Mouse (Mus musculus): ENCODE results near the gene Gimap5.

The Gimap5 gene

DNA sequence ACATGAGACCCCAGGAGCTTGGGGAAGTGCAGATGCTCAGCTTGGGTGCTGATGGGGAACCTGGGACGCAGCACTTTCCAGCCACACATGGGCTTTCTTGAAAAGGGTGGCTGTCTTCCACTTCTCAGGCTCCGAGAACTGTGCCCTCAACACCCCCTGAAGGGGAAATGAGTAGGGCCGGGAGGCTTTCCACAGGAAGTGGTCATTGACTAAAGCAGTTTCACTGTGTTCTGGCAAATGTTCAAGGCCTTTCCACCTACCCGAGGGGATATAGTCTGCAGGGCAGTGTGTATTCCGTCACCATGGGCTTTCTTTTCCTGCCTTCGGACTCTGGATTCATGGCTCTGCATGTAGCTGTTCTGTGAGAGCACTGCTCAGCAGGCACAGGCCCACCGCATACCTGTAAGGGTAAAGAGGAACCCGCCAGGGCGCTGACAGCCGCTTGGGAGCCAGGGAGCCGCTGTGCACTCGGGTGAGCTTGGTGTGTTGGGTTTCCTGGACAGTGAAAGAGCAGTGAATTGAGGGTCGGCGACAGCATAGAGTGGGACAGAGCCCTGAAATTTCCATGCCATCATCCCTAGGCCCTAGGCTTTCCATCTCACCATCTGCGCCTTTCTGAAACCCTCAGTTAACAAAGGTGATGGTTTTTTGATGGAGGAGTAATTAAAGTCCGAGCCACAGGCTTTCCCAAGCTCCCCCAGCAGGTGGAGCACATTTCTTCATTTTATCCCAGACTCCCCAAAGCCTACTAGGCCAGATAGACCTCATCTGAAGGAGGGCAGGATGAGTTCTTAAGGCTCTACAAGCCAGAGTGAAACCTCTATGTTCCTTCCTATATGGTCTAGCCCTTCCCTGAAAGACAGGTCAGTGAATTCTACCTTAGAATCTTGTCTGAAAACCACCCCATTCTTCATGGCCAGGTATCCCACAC lies at the start of gene Gimap5:
Gene Gimap5 (plus strand): TSS at position 239 of the 931 bp plus-strand sequence.
- DNase-seq (ENCODE audit: low read depth, low spot score): peak; percentile 56

DNA sequence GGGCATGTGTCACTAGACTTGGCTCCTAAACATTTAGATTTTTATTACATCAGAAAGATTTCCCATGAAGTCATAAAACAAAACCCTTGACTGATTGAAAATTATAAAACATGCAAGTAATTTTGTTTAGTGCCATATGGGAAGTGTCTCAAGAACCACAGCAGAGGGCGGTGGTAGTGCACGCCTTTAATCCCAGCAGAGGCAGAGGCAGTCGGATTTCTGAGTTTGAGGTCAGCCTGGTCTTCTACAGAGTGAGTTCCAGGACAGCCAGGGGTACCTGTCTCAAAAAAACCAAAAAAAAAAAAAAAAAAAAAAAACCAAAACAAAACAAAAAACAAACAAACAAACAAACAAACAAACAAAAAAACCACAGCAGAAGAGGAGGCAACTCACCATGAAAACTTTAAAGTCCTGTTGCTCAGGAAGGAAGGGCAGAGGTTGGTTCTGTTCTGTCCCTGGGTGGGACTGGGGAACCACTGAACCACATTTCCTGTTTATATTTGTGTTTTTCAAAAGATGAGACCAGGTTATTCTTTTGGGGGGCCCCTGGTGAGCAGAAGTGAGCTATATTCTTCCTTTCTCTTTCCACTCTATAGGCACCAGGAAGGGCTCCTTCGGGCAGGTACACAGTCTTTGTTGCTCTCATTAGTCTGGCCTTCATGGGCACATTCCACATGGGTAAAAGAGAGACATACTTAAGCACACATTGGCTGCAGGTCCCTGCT lies 49.0 kb upstream of the Gimap5 start:
- DNase-seq (ENCODE audit: low read depth, low spot score): no peak

DNA sequence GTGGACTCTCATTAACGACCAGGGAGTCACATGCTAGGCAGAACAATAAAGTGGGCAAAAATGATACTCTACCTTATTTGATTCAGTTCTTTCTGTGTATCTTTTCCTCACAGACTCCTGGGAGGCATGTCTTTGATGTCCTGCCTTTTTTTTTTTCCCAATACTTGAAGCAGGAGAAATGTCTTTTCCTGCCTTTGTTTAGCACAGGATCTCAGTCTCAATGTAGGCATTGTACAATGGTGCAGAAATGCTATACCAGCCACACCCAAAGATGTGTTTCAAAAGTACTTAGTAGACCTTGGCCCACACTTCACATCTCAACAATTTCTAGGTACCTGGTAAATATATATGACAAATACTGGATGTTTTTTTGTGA lies 48.5 kb upstream of the Gimap5 start:
- no peak for DNase-seq (ENCODE audit: low read depth, low spot score)

DNA sequence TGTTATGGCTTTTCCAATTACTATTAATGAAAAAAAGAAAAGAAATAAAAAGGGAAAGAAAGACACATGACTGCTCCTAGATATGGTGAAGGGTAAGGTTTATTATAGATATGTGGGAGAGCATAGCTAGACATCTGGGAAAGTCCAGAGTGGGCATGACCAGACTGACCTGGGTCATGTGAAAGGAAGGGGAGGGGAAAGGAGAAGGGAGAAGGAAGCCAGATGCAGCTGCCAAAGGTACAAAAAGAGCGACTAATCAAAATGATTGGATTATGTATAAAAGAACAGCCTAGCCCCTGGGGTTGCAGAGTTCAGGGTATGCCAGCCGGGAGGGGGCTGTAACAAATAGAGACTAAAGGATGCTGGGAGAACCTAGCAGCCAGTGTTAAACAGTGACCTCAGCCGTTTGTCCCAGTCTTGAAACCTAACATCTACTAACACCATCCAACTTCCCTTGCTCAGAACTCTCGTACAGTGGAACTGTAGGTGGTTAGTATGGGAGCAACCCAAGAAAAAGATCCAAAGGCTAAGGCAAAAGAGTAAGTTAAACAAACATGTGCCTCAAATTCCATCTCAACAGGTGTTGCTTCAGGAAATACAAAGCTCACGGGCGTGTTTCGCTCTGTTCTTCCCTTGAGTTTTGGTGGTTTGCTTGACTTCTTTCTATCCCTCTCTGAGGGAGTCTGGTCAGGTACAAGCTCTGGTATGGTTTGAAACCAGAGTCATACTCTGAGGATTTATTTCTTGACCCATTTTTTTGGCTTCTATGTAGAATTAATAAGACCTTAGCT lies 47.7 kb upstream of the Gimap5 start:
- no peak for DNase-seq (ENCODE audit: low read depth, low spot score)

DNA sequence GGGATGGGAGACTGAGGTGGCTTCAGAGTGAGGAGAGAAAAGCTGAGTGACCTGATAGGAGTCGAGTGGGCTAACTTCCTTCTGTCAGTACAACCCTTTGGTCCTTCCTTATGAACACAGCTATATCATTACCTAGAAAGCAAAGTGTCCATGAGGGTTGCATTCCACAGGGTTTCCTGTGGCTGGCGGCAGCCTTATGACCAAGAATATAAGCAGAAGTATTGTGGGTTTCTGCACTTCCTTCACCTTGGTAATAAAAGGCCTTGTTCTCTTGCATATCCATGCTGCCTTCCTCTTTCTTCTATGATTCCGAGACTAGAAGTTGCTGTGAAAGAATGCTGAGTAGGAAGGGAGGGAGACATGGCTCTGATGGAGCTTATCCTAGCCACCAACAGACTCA lies 47.1 kb upstream of the Gimap5 start:
- DNase-seq (ENCODE audit: low read depth, low spot score): no peak

DNA sequence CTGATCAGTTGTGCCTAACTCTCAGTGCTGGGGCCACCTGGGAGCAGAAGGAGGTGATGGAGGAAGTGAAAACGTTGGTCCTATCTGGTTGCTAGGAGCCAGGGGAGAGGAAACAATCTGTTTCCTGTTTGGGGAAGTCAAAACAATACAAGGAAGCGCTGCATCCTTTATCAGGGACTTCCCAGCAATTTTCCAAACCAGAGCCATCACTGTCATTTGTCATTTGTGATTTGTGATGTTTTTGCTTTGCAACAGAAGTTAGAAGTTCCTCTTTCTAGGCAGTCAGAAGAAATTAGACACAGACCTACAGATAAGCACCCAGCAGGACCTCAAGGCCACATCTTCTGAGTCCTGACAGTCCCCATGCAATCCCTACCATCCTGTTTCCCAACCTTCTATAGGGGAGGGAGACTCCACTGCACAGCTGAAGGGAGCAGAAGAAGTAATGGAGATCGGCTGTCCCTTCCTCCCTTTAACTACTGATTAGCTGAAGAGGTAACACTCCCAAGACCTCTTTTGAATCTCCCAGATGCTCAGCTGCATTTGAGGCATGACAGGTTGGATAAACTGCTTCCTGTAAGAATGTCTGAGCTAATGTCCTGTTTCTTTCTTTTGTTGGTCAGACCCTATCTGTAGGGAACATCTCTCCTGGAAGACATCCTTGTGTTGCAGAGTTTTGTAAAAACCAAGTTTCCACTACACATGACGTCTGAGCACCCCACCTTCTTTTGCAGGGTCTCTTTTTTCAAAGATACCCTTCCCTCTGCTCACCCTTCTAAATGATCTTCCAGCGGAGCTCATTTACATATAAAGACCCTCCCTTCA lies 45.5 kb upstream of the Gimap5 start:
- peak; percentile 58 for DNase-seq (ENCODE audit: low read depth, low spot score)

DNA sequence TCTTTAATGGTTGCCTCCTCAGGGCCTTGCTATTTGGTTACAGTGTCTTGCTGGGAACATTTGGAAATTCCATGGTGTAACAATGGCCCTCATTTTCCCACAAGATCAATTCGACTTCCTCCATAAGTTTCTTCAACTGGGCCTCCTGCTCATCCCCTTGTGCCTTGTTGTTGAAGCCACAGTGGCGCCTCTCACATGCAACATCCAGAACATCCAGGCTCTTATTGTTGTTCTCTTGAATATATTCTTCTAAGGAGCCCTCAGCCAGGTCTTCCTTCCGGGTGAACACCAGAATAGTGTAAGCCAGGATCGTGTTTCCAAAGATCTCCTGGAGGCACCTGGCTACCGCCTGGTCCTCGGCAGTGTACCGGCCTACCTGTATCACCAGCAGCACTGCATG lies 43.9 kb upstream of the Gimap5 start:
- no peak for DNase-seq (ENCODE audit: low read depth, low spot score)

DNA sequence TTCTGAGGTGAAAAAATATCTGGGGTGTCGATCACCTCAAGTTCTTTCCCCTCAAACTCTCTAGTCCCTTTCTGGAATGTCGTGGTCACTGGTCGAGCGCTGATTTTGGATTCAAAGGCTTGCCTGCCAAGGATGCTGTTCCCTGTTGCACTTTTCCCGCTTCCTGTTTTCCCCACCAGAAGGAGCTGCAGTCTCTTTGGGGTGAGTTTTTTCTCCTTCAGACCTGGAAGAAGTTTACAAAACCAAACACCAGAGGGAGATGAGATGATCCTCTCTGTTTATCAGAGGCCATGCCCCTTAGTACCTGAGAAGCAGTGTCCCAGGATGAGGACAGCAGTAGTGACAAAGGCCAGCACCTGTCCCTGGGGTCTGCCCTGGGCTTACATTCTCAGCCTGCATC lies 43.4 kb upstream of the Gimap5 start:
- DNase-seq (ENCODE audit: low read depth, low spot score): no peak

DNA sequence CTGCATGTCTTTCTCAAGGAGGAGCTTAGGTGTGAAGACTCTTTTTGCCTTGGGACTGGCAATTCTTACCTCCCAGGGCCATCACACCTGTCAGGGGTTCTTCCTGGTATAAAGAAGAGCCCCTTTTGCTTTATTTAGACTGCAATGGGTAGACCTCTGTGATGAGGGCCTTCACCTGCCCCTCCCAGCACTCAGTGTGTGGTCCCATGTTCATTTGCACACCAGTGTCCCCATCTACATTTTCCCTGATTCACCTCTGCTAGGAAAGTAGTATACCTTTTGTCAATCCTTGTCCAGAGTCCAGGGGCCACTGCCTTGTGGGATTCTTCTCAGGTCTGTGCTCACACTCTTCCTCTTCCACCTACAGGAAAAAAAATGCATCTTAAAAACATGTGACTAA lies 41.9 kb upstream of the Gimap5 start:
- no peak for DNase-seq (ENCODE audit: low read depth, low spot score)

DNA sequence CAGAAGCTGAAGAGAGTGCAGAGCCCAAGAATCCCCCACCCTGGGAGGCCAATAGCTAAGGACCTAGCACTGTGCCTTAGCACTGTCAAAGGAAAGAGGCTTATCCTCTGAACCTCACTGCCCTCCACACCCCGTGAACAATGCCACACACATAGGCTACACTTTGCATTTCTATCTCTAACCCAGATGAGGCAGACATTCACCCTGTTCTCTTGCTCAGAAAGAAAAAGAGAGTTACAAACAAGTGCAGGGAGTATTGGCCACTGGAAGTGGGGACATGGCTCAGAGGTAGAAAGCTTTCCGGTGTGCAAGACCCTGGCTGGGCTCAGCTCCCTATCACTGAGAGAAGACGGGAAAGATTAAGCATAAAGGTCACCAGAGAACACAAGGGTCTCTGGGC lies 39.9 kb upstream of the Gimap5 start:
- no peak for DNase-seq (ENCODE audit: low read depth, low spot score)

DNA sequence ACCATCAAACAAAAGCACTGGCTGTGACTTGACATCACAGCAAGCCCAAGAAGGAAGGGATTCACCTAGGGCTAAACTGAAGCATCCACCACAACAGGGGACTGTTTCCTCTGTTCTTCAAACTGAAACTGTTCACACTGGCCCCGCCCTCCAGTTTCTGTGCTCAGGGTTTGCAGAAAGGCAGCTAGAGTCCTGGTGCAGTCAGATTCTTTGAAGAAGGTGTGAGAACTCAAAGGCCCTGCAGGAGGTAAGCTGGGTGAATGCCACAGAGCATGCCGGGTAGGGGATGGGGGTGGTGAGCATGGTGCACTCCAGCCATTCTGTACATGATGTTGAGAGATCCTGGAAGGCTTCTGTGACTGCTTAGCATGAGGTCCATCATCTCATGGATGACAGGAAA lies 27.5 kb upstream of the Gimap5 start, which contains the start of the genes Gm28053 and Gimap7:
Gene Gm28053 (plus strand): TSS at position 153 of the 400 bp plus-strand sequence.
Gene Gimap7 (plus strand): TSS at position 167 of the 400 bp plus-strand sequence.
- DNase-seq (ENCODE audit: low read depth, low spot score): no peak

DNA sequence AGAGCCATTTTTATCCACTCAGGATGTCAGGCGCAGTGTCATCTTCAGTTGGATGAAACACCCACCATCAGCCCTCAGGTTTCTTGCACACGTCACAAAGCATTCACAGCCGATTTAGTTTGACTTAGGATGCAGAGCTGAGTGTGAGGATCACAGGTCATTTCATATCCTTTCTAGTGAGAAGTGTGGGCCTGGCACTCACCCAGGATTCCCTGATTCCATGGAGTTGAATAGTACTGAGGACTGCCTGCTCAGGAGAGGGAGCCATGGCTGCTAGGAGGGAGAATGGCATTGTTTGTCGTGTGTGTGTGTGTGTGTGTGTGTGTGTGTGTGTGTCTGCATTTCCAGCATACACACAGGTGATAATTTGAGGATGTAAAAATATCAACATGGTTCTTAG lies 25.7 kb upstream of the Gimap5 start:
- DNase-seq (ENCODE audit: low read depth, low spot score): no peak

DNA sequence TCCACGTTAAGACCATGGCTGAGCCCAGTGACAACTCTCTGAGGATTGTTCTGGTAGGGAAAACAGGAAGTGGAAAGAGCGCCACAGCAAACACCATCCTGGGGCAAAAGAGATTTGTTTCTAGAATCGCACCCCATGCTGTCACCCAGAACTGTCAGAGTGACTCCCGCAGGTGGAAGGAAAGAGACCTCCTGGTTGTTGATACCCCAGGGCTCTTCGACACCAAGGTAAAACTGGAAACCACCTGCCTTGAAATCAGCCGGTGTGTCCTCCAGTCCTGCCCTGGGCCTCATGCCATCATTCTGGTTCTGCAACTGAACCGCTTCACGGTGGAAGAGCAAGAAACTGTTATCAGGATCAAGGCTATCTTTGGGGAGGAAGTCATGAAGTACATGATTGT lies 22.5 kb upstream of the Gimap5 start:
- DNase-seq (ENCODE audit: low read depth, low spot score): no peak

DNA sequence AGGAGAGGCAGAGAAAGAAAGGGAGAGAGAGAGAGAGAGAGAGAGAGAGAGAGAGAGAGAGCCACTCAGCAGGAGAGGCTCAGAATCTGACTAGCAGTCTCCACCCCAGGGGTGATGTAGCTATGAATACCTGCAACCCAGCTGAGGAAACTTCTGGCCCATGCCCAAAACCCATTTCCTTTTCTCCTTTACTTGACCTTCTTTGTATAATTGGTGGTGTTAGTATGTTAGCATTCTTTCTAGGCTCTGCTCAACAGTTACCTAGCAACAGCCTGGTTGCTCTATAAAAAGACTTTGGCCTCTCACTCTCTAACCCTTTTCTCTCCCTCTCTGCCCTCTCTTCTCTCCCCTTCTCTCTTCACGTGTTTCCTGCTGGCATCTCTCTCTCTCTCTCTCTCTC lies 20.5 kb upstream of the Gimap5 start:
- DNase-seq (ENCODE audit: low read depth, low spot score): peak; percentile 45

DNA sequence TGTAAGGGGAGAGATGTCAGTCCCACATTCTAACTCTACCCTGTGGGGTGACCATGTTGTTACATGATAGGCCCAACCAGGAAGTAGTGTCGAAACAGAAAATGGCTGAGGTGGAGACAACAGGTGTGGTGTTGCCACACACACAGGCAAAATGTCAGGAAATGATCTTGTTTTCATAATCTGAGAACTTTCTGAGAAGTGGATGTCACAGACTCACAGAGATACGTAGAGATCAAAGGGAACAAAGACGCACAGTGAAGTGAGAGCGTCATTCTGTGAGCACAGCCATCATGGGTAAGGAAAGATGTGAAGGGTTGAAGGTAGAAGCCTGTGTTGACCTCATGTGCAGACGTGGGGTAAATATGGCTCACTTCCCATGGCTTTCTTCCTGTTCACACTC lies 18.2 kb upstream of the Gimap5 start:
- DNase-seq (ENCODE audit: low read depth, low spot score): no peak

DNA sequence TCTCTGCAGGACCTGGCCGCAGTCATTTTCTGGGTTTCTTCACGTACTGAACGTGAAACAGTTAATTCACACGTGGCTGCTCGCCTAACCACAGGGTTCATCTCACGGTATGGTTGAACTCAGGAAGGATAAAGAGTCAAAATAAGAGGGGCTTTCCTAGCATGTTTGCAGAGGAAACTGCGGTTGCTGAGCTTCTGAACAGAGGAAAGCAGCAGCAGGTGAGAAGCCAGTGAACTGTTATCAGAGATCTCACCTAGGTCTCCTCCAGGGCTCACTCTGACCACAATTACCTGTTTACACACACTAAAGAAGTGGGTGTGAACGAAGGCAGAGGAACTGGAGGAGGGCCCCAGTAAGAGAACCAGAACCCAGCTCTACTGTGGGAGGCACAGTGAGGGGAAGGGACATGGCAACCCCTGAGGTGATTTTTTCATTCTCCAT lies 13.1 kb upstream of the Gimap5 start:
- peak; percentile 46 for DNase-seq (ENCODE audit: low read depth, low spot score)

DNA sequence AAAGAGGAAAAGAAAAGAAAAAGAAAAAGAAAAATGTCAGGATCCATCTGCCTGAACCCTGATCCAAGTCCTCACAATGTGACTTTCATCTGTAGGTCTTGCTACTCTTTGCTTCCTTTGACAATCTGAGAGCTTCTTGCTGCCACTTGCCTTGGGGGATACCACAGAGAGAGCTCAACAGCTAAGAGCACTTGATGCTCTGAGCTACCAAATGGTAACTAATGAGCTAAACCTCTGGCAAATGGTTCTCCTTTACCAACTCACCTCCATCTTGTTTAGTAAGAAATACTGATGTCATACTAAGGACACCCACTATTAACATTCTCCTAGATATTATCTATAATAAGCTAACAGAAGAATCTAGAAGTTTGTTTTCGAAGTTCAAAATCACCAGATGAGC lies 12.3 kb upstream of the Gimap5 start:
- no peak for DNase-seq (ENCODE audit: low read depth, low spot score)

DNA sequence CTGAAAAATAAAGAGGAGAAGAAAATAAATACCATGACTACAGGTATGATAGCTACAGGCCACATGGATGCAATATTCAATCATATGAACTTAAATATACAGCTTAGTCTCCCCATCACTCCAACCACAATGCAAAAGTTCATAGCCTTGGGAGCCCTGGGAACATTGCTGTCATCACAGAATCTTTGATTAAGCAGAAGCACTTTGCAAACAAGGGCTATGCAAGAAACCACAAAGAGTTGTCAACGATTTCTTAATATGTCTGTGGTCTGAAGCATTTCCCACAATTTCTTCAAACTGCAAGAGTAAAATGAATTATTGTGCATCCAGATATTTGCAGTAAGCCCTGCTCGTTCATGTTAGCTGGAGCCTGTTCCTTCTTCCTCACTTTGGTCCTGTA lies 8.9 kb upstream of the Gimap5 start:
- DNase-seq (ENCODE audit: low read depth, low spot score): no peak

DNA sequence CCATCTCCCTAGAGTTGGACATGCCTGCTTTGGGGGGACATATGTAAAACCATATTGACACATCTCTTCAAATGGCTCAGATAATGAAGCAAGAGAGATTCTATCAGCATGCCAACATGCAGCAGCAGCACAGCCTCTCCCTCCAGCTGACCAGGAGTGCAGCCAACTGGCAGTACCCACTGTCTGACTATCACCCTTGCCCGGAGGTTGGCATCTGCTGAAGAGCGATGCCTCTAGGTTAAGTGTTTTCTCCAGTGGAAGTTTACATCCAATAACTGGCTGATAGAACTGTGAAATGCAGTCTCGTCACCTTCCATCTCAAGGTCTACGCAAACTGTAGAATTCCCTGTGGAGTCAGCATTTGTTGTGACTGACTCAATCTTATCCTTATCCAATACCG lies 8.3 kb upstream of the Gimap5 start:
- no peak for DNase-seq (ENCODE audit: low read depth, low spot score)

DNA sequence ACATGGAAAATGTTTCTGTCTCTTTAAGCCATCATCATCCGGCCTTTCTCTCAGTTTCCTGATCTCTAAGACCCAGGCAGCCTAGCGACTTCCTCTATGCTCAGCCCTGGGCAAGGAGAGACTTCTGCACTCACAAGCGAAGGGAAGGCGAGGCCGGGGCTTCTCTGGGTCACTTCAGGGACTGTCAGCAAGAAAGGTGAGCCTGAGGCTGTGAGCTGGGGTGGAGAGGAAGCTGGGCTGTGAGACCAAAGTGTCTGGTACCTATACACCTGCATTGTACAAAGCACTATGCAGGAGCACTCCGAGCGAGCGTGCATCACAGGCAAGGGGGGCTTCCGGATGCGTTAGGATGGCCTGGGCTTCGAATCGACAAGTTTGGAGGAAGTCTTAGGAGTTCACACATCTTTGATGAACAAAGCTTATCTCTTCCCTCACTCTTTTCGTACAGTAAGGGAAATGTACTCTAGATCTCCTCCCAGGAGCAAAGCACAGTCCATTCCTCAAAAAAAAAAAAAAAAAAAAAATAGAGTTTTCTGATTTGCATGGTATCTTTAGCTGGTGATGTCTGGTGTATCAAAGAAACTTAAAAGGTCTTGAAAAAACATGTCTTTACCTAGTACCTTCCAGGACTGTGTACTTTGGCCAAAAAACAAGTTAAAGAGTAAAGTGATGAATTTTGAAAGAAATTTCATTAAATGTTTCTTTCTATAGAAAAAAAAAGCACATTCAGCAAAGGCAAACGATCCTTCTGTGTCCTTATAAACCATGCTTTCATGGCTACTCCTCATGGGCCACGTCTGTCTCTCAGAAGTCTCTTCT lies 6.8 kb upstream of the Gimap5 start, which contains the start of gene Gimap1:
Gene Gimap1 (plus strand): TSS at position 94 of the 819 bp plus-strand sequence.
- DNase-seq (ENCODE audit: low read depth, low spot score): peak; percentile 32

Data from skeletal muscle tissue, adult 2 months (tissue).